Mouse (Mus musculus) hindbrain, embryonic 14.5 days (tissue): ENCODE measurements around the gene Gtf2ird2. TPM values are rescaled to one million over a fixed set of nuclear protein-coding genes. Genes with fewer than 3 reads are reported as not detected.

Experiments
- ATAC-seq: fragments of 200-750 bp; cut with Nextera tagmentation; 2 replicates; pipeline ENCODE4 v1.8.0; 2017; ENCODE audit warnings: moderate number of reproducible peaks, mild to moderate bottlenecking, moderate TSS enrichment, moderate library complexity; ENCODE audit not compliant: low FRiP score
- DNase-seq: peaks from one replicate; pipeline ENCODE4 v3.0.0-alpha.2; 2015; ENCODE audit warnings: low spot score
- H3K27ac ChIP-seq: fragments of 300-500 bp; sonication (generic); 2 replicates; pipeline ENCODE4 v1.5.1; 2014; ENCODE audit warnings: mild to moderate bottlenecking, moderate library complexity
- H3K27me3 ChIP-seq: fragments of 300-500 bp; sonication (generic); 2 replicates; pipeline ENCODE4 v1.6.1; 2014; ENCODE audit warnings: mild to moderate bottlenecking, low read length, mixed read lengths; ENCODE audit not compliant: control insufficient read depth, insufficient read depth
- H3K36me3 ChIP-seq: fragments of 300-500 bp; sonication (generic); replicated peaks from 2 replicates; pipeline ENCODE4 v1.6.1; 2014; ENCODE audit not compliant: control insufficient read depth, insufficient read depth
- H3K4me1 ChIP-seq: fragments of 300-500 bp; sonication (generic); replicated peaks from 2 replicates; pipeline ENCODE4 v1.6.1; 2014; ENCODE audit warnings: antibody characterized with exemption, low read length, mixed read lengths; ENCODE audit not compliant: control insufficient read depth, insufficient read depth
- H3K4me2 ChIP-seq: fragments of 300-500 bp; sonication (generic); replicated peaks from 2 replicates; pipeline ENCODE4 v1.6.1; 2014; ENCODE audit warnings: mild to moderate bottlenecking, moderate library complexity
- H3K4me3 ChIP-seq: fragments of 300-500 bp; sonication (generic); replicated peaks from 2 replicates; pipeline ENCODE4 v1.5.1; 2014; ENCODE audit warnings: mild to moderate bottlenecking, low read length
- H3K9ac ChIP-seq: fragments of 300-500 bp; sonication (generic); 2 replicates; pipeline ENCODE4 v1.6.1; 2014
- H3K9me3 ChIP-seq: fragments of 300-500 bp; sonication (generic); 2 replicates; pipeline ENCODE4 v1.6.1; 2016; ENCODE audit warnings: low read length; ENCODE audit not compliant: control insufficient read depth
- WGBS: fragments of 180-500 bp; shearing (Covaris S2); extraction: QIAGEN DNeasy Blood & Tissue Kit; methylation state at CpG from one replicate; pipeline ENCODE4 v1.1.7; 2014; 5-methylcytosine and 5-hydroxymethylcytosine counted together
- polyA plus RNA-seq: library from polyadenylated mRNA; unstranded; fragments of >200 nt; fragmentation: Nextera tagmentation; extraction: Ambion mirVana; gene quantifications from 2 replicates; pipeline ENCODE4 v1.2.1, GENCODE M21; 2014

Gene Gtf2ird2
- polyA plus RNA-seq, 1 experiment from 2014 or later: 11.6 TPM

DNA sequence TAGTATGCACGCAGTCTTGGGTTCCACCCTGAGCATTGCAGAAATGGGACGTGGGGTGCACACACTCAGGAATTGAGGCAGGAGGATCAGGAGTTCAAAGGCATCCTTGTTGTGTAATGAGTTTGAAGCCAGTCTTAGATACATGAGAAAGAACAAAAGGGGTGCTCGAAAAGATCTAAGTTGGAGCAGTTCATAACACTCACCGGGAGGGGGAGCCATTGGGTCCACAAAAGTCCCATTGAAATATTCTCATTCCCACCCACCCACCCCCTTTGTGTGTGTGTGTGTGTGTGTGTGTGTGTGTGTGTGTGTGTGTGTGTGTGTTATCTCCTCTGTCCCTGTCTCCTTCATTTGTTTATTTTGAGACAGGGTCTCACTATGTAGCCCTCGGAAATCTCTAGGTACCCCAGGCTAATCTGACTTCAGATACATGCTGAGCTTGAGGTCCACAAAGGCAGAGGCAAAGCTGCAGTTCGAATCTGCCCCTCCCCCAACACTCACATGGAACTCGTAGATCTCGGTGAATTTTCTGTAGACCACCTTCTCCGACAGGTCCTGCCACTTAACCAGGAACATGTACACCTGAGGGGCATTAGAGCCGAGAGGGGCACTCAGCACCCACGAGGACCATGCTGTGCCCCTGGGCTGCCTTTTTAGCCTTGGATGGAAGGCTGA, 43.9 kb downstream of the Gtf2ird2 start:
- no peak overlapping the region for H3K27ac ChIP-seq
- H3K27me3 ChIP-seq: peaks cover under 1% of the 10 kb centered on the region; the same call in 1 of the 2 replicates
- no peaks in the 10 kb centered on the region for H3K9me3 ChIP-seq
- H3K9ac ChIP-seq: no peak overlapping the region
- no peaks in the 10 kb centered on the region for H3K4me1 ChIP-seq
- no peak overlapping the region for H3K4me3 ChIP-seq
- H3K36me3 ChIP-seq: no peaks in the 10 kb centered on the region
- WGBS: 41% methylated on average over 11 of the region's 11 CpGs
- no peak overlapping the region for H3K4me2 ChIP-seq
- DNase-seq: no peak
- ATAC-seq: no peak

DNA sequence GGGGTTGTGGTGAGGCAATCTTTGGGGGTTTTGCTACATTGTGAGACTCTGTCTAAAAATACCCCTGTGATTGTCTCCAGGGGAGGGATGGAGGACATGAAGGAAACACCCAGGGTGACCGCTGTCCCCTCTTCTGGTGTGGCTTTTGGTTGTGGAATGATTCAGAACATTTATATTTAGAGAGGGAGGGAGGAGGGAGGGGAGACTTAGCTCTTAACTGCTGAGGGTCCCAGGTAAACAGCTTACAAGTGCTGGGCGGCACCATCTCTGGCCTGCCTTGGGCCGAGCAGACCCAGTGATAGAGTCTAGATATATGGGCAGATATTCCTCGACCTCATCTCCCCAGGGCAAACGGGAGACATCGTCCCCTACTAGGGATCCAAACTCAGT, 44.4 kb downstream of the Gtf2ird2 start:
- DNase-seq (no peak), ATAC-seq (no peak)
- H3K4me3 ChIP-seq: no peak overlapping the region
- no peaks in the 10 kb centered on the region for H3K9me3 ChIP-seq
- no peak overlapping the region for H3K9ac ChIP-seq
- 83% methylated on average over 6 of the region's 6 CpGs for WGBS
- no peak overlapping the region for H3K27ac ChIP-seq
- no peaks in the 10 kb centered on the region for H3K36me3 ChIP-seq
- no peaks in the 10 kb centered on the region for H3K27me3 ChIP-seq
- H3K4me2 ChIP-seq: no peak overlapping the region
- H3K4me1 ChIP-seq: no peaks in the 10 kb centered on the region

DNA sequence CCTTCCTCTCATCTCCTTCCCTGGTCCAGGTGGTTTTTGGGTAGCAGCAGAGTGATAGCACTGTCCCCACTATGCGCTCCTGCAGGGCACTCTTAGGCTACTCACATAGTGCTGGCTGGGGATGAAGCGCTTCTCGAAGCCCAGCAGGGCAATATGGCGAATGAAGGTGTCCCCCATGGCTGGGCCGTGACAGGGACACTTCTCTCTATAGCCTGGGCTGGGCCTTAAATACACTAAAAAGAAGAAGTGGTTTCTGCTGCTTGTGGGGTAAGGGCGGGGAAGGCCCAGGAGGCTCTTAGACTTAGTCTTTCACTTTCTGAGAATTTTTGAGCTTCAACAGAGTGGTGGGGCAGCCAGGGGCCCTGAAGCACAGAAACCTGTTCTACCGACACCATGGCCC, 45.6 kb downstream of the Gtf2ird2 start, which contains the start of gene Ncf1:
Ncf1 (minus strand) TSS at position 235 of the 400 bp plus-strand sequence.
- Histone ChIP-seq H3K4me2 (no peak within 1 kb of the TSS), H3K4me3 (no peak within 1 kb of the TSS), H3K27ac (no peak within 1 kb of the TSS), H3K4me1 (no peaks in the 10 kb centered on the region), H3K27me3 (no peaks in the 10 kb centered on the region), H3K36me3 (no peaks in the 10 kb centered on the region), H3K9ac (no peak within 1 kb of the TSS), H3K9me3 (no peaks in the 10 kb centered on the region)
- no peak for ATAC-seq
- WGBS: 87% methylated on average over 7 of the region's 7 CpGs
- no peak for DNase-seq

DNA sequence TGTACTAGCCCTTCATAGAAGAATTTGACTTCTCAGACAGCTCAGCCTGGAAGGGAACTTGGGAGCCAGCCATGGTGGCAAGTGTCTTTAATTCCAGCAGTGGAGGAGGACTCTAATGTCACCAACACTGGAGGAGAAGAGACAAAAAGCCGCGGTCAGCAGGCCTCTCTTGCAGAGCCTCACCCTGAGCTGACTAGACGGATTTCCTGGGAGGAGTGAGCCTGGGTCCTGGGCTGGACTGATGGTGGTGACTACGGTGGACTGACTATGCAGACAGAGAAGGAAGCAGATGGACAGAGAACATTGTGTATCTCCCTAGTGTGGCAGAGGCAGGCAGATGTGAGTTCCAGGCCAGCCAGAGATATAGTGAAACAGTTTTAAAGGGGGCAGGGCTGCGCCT, 47.6 kb downstream of the Gtf2ird2 start:
- no peak overlapping the region for H3K9ac ChIP-seq
- peaks cover 12% of the 10 kb centered on the region for H3K36me3 ChIP-seq
- whole genome bisulfite sequencing: 86% methylated on average over 5 of the region's 5 CpGs
- no peaks in the 10 kb centered on the region for H3K27me3 ChIP-seq
- no peak overlapping the region for H3K4me3 ChIP-seq
- DNase-seq (no peak), ATAC-seq (no peak)
- no peak overlapping the region for H3K27ac ChIP-seq
- no peaks in the 10 kb centered on the region; the same call in 1 of the 2 replicates for H3K4me1 ChIP-seq
- H3K4me2 ChIP-seq: no peak overlapping the region
- no peaks in the 10 kb centered on the region for H3K9me3 ChIP-seq

DNA sequence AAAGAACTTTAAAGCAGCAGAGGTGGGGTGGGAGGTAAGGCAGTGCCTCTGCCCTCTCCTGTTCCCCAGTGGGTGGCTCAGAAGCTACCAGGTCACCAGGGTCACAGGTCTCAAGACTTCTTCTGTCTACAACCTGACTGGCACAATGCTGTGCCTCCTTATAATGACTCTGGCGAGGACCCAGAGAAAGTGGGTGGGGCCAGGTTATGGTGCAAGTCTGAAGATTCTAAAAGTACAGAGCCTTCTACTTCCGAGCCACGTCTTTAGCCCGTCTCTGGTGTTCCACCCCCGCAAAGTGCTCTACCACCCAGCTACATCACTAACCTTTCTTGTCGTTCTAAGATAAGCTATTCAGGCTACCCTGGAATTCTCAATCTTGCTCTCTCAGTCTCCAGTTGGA, 48.3 kb downstream of the Gtf2ird2 start:
- no peak for DNase-seq
- 84% methylated on average over 6 of the region's 6 CpGs for WGBS
- Histone ChIP-seq H3K27ac (no peak overlapping the region), H3K9me3 (no peaks in the 10 kb centered on the region), H3K4me2 (no peak overlapping the region), H3K4me3 (no peak overlapping the region), H3K36me3 (peaks cover 19% of the 10 kb centered on the region), H3K9ac (no peak overlapping the region), H3K4me1 (no peaks in the 10 kb centered on the region; the same call in 1 of the 2 replicates), H3K27me3 (no peaks in the 10 kb centered on the region)
- no peak for ATAC-seq

DNA sequence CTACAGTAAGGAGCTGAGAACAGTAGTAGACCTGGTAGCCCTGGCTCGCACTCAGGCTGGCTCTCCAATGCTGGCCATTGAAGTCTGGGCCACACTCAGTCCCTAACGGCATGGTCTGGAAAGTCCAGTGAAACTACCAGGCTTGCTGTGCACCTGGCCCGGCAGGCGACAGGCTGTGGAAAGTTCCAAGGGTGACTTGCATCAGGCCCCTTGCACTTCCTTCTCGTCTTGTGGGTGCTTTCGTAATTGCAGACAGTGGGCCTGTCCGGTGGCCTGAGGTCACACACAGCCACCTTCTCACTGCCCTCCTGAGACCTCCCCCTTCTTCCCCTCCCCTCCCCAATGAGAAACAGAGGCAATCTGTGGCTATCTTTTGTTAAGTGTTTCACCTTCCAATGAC, 48.7 kb downstream of the Gtf2ird2 start:
- ATAC-seq (no peak), DNase-seq (no peak)
- Histone ChIP-seq H3K4me2 (no peak overlapping the region), H3K4me1 (no peaks in the 10 kb centered on the region; the same call in 1 of the 2 replicates), H3K27ac (no peak overlapping the region), H3K9me3 (no peaks in the 10 kb centered on the region), H3K4me3 (no peak overlapping the region), H3K27me3 (no peaks in the 10 kb centered on the region), H3K9ac (no peak overlapping the region), H3K36me3 (peaks cover 24% of the 10 kb centered on the region)
- 45% methylated on average over 7 of the region's 7 CpGs for WGBS

DNA sequence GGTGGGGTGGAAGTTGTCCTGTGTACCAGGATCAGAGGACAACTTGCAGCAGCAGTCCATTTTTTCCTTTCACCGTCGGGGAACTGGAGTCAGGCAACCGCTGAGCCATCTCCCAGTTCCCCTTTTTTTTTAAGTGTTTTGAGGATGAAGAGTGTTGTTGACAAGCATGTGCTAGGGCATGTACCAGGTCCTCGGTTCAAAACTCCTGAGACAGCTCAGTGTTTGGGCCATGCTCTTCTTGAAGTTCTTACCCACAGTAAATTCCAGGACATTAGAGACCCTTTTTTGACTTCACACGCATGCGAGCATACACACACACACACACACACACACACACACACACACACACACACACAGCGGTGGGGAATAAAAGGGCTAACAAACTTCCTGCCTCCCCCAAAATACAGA, 49.4 kb downstream of the Gtf2ird2 start:
- Histone ChIP-seq H3K4me1 (no peaks in the 10 kb centered on the region; the same call in 1 of the 2 replicates), H3K27ac (no peak overlapping the region), H3K27me3 (no peaks in the 10 kb centered on the region), H3K9me3 (no peaks in the 10 kb centered on the region), H3K36me3 (peaks cover 30% of the 10 kb centered on the region), H3K4me2 (no peak overlapping the region), H3K4me3 (no peak overlapping the region), H3K9ac (no peak overlapping the region)
- DNase-seq (no peak), ATAC-seq (no peak)
- 64% methylated on average over 7 of the region's 7 CpGs for WGBS

DNA sequence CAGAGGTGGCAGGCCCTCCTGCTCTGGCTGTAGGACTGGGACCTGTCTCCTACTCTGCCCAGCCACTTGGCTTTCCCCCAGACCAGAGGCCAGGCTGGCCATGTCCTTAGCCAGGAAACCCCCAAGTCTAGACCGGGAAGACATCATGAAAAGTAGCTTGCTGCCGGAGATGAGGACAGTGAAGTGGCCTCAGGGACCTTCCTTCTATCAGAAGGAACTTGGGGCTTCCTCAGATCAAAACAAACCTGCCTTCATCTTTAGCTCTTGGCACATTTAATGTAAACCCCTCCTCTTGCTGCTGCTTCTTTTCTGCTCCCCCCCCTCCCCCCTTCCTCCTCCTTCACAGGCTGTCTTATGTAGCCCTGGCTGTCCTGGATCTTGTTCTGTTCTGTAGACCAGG, 50.4 kb downstream of the Gtf2ird2 start:
- H3K4me3 ChIP-seq: no peak overlapping the region
- H3K36me3 ChIP-seq: peaks cover 40% of the 10 kb centered on the region
- WGBS: 70% methylated on average over 2 of the region's 2 CpGs
- no peak overlapping the region for H3K4me2 ChIP-seq
- no peaks in the 10 kb centered on the region; the same call in 1 of the 2 replicates for H3K4me1 ChIP-seq
- ATAC-seq (no peak), DNase-seq (no peak)
- H3K27ac ChIP-seq: no peak overlapping the region
- no peak overlapping the region for H3K9ac ChIP-seq
- H3K9me3 ChIP-seq: no peaks in the 10 kb centered on the region
- no peaks in the 10 kb centered on the region for H3K27me3 ChIP-seq

DNA sequence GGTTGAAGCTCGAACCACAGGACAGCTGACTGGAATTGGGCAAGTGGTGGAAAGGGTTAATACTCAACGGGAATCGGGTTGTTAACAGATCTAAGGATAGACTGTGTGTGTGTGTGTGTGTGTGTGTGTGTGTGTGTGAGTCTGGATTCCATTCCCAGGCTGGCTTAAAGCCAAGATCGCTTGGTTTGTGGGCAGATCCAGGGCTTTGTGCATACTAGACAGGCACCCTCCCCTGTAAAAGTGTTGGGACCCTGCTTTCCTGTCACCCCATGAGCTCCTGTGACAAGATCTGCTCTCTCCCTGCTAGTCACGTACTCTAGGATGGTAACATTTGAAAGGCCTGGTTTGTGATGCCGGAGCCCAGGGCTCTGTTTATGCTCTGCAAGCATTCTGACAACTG, 51.3 kb downstream of the Gtf2ird2 start:
- Histone ChIP-seq H3K36me3 (peaks cover 49% of the 10 kb centered on the region), H3K9me3 (no peaks in the 10 kb centered on the region), H3K4me2 (no peak overlapping the region), H3K4me1 (no peaks in the 10 kb centered on the region; the same call in 1 of the 2 replicates), H3K4me3 (no peak overlapping the region), H3K27ac (peak overlapping the region; percentile 26; the same call in 1 of the 2 replicates), H3K9ac (no peak overlapping the region), H3K27me3 (no peaks in the 10 kb centered on the region)
- 40% methylated on average over 6 of the region's 6 CpGs for WGBS
- ATAC-seq (no peak), DNase-seq (no peak)
